Mouse (Mus musculus) 416B (cell line): ENCODE data around the gene Cenpe.

Source experiments
- DNase-seq: peaks from one replicate; pipeline ENCODE4 v3.0.0; 2011; ENCODE audit warnings: low read depth

Gene Cenpe

DNA sequence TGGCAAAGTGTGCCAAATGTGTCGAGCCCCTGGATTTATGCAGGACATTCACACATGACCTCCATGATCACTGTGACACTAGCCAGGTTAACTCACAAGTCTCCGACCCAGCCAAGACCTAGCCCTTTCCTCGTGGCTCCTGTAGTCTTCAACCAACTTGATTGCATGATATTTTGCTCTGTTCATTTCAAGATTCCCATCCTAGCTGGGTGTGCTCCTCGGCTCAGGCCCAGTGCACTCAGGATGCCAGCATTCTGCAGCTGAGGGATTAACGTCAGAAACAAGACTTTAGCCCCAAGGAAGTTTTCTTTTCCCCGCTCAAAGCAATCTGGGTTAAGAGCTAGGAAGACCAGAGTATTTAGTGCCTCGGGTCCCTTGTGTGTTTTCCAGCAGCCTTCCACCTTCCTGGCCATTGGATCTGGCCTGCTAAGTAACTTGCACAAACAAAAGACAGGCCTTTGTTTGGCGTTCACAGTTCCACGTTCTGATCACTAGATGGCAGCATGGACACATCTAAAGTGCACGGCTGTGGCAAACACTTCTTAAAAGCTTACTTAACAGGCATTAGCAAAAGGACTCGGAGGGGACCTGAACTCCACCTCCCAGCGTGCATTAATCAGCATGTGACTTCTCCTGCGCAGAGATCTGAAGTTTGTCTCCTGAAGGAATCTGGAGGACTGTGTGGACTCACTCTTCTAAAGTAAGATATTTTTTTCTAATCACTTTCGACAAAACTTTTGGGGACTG lies 68.5 kb downstream of the Cenpe start, which contains the start of gene Bdh2:
TSS of gene Bdh2 (plus strand) at position 553 of the 747 bp plus-strand sequence.
- peak; percentile 89 for DNase-seq

GRCm38 (mm10) chr3:135281701-135282100 lies 69.4 kb downstream of the Cenpe start:
- DNase-seq: peak; percentile 34

GRCm38 (mm10) chr3:135285256-135285655 lies 72.9 kb downstream of the Cenpe start:
- DNase-seq: no peak

GRCm38 (mm10) chr3:135285807-135286206 lies 73.5 kb downstream of the Cenpe start:
- no peak for DNase-seq

DNA sequence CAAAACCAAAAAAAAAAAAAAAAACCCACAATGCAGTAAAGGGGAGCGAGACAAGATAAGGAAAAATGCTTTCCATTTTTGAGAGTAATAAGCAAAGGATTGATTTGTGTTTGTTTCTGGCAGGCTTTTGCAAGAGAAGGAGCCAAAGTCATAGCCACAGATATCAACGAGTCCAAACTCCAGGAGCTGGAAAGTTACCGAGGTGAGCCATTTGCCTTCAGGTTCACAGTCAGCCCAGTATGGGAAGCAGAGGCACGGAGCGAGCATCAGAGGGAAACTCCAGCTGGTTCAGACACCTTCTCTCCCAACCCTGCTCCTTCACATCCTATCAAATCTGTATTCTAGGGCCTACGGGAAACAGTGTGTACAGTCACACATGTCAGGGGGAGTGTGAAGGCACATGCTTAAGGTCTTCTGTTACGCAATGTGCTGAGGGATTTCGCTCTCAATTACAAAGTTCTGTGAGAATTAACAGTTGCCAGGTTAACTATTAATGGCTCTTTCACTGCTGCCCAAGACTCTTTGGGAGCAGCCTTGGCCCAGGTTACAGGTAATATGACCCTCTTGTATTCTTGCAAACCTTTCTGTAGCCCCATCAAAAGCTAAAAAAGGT lies 75.9 kb downstream of the Cenpe start:
- DNase-seq: no peak

DNA sequence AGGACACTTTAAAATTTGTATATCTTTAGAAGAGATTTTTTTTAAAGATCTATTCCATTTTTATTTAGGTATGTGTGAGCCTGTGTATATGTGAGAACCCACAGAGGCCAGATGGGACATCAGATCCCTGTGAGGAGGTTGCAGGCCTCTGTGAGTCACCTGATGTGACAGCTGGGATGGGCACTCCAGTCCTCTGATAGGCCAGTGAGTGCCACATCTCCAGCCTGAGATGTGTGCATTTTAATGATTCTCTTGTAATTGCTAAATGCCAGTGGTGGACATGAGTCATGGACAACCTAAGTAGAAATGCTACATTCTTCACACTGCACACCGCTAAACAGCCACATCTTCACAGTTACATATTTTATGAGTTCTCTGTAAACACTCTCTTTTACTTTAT lies 76.8 kb downstream of the Cenpe start:
- DNase-seq: no peak

DNA sequence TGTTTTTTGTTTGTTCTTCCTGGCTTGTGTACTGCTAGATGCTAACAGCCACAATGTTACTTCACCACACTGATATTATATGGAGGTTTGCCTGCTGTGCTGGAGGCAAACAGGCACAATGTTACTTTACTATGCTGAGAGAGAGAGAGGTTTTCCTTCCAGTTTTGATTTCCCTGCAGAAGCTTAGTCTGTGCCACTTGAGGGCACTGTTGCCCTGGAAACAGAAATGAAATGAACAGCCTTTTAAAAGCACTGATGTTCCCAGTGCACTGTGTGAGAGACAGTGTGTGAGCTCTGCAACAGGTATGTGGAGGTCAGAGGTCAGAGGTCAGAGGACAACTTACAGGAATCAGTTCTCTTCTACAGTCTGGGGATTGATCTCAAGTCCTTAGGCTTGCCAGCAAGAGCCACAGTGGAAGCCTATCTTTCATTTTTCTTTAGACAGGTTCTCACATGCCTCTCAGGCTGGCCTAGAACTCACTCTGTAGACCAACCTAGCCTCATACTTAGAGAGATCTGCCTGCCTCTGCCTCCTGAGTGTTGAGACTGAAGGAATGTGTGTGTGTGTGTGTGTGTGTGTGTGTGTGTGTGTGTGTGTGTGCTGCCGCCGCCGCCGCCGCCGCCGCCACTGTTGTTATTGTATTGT lies 78.0 kb downstream of the Cenpe start:
- DNase-seq: peak; percentile 78

GRCm38 (mm10) chr3:135293703-135294102 lies 81.4 kb downstream of the Cenpe start:
- no peak for DNase-seq

- DNase-seq: no peak
Observed at GRCm38 (mm10) chr3:135295559-135295958, 83.2 kb downstream of the Cenpe start.

DNA sequence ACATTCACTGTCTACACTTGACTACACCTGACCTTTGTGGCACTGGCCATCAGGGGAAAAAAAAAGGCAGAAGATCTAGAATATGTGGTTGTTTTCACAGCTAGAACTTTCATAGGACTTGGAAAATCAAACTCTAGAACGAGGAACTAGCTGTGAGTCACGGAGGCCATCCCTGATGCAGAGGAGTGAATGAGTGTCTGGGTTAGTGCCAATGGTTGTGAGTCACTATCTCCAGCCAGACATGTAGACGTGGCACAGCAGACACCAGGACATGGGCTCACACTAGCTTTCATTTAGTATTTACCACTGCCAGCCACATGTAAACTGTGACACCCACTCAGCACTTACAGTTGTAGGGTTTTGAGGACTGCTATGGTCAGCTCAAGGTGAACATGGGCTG lies 86.2 kb downstream of the Cenpe start:
- peak; percentile 91 for DNase-seq

- no peak for DNase-seq
Observed at GRCm38 (mm10) chr3:135300081-135300480, 87.7 kb downstream of the Cenpe start.

DNA sequence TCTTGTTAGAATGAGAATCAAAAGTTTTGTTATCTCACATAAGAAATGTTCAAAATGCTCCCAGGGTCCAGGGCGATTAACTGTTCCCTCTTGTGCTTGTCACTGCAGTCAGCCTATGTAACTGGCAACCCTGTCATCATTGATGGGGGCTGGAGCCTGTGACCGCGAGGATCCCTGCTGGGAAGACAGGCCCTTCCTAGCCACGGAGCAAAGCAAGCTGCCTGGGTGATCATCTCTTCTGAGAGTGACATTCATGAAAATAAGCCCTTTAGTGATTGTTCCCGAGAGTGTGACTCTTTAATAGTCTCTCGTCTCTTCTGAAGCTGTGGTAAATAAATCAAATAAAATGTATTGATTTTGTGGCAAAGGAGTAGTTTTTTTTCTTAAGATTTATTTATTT lies 91.7 kb downstream of the Cenpe start:
- DNase-seq: no peak

- no peak for DNase-seq
Observed at GRCm38 (mm10) chr3:135304566-135304965, 92.2 kb downstream of the Cenpe start.

DNA sequence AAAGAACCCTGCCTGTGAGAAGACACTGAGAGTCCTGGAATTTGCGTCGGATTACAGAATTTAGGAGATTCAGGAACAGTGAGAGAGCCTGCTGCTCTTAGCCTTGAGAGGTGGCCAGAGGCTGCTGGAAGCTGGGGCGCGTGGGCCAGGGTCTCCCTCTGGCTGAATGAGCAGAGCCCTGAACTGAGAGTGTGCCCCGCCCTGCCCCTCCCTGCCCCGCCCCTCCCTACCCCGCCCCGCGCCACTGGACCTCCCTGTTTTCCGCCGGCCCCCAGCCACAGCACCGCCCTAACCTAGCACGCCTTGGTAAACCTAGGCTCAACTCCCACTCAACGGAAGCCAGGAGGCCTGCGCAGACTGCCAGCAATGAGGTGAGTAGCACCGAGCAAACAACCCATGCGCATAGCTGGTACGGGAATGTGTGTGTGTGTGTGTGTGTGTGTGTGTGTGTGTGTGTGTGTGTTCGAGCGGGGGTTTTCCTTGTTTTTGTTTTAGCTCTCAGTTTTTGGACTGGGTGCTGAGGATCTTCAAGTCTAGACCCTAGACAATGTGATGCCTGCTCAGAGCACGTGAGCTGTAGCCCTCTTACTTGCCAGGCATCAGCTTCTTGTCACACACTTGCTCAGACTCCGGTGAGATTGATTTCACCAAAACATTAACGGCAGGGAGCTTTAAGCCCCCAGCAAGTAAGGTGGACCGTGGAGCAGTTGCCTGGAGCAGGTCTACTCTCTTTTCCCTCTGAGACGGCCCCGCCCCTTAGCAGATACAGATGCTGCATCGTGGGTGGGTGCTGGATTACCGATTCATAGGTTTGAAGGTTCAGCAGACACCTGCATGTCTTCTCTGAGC lies 95.3 kb downstream of the Cenpe start, which contains the start of gene Slc9b2:
TSS of gene Slc9b2 (plus strand) at position 290 of the 849 bp plus-strand sequence.
- DNase-seq: no peak

DNA sequence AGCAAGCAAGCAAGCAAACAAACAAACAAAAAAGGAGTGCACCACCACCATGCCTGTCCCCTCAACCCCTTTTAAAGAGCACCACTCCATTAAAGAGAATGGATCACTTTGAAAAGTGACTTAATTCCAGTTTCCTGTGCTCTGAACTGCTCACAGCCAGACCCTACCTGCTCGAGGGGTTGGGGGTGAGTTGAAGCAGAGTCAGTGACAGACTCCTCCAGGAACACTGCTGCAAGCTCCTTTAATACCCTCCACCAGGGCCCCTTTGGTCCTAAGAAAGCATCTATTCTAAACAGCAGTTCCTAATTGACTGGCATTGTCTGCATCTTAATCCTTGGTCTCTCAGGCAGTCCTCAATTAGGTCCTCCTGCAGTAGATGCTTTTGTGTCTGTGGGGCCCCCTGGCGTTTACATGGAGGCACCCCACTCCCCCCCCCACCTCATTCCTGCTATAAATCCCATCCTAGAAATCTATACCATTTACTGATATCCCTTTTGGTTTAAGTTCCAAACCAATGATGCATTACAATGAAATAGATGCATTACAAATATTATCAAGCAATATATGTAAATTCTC lies 100.7 kb downstream of the Cenpe start:
- no peak for DNase-seq

DNA sequence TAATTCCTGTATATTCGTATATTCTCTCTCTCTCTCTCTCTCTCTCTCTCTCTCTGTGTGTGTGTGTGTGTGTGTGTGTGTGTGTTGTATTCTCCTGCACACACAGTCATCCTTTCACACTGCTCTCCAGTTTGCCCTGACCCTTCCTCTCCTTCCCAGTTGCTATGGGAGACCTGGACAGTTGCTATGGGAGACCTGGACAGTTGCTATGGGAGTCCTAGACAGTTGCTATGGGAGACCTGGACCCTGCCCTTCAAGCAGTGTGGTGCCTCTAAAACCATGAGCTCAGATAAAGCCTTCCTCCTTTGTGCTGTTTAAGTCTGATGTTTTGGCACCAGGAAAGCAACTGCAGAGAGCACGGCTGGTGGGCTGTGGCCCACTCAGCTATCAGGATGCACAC lies 101.4 kb downstream of the Cenpe start:
- DNase-seq: no peak

- no peak for DNase-seq
Observed at GRCm38 (mm10) chr3:135314811-135315210, 102.5 kb downstream of the Cenpe start.

DNA sequence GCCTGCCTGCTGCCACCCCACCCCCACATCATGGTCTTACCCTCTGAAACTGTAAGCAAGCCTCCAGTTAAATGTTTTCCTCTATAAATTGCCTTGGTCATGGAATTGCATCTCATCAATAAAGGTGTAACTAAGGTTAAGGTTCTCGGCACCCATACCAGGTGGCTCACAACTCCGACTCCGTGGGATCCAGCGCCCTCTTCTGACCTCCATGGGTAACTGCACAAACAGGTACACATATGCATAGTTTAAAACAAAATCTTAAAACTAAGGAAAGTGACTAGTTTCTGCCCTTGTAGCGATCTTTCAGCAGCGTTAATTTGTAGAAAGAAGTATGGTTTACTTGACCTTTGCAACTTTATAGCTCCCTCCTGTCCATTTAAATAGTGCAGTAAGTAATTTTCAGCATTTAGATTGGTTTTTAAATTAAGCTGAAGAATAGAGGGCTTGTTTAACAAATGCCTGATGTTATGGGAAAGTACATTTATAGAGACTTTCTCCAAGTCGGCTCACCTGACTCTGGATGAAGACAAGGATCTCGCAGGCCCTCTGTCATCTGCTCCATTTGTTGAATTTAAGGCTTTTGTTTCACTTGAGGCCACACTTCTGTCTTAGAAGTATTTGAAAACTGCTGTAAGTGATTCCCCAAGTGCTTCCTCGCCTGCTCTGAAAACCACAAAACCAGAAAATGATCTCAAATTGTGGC lies 103.5 kb downstream of the Cenpe start:
- DNase-seq: no peak

DNA sequence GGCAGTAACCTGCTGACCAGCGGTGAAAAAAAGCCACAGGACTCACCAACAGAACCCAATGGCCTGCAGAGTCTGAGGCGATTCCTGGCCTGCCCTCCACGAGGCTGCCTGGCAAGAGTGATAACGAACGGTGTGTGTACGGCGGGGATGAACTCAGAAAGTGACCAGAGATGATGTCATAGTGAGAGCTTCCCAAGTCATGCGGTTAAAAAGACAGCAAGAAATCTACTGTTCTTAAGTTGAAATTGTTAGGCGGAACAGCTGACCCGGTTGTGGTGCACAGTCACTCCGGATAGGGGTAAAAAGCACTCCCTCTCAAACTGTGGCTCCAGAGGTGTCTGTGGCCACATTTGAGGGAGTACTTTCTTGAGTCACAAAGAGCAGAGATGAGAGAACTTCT lies 106.0 kb downstream of the Cenpe start:
- no peak for DNase-seq
